Comparison of ENCODE assay signal across 8 mouse cellular contexts in the genomic region with DNA sequence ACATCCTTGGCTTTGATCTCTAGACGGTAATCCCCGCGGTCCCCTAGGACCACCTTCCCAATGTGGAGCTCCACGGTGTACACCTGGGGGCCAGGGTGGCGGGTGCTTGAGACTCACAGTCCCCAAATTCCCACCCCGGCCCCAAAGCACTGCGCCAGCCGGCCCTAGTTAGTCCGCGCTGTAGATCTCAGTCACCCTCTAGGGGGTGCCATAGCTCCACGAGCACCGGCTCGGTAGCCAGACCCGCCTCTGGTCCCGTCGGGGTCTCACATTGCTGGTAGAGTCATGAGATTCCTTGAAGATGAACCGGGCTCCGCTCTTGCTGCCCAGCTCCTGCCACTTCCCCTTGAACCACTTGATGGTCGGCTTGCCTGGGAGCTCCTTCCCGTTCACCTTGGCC. TPM values are rescaled to one million over a fixed set of nuclear protein-coding genes. Genes with fewer than 3 reads are reported as not detected.
A peak's percentile ranks its signal among the peaks of the same experiment; 100 is the strongest.
DNase-seq lines count a peak whose midpoint lies in the region; ATAC-seq and TF ChIP-seq lines count a peak whose summit lies in the region.

No protein-coding gene starts in this region.

- 4% methylated on average over 20 of the region's 20 CpGs for WGBS in heart, adult 2 months
- WGBS in hindbrain, embryonic 11.5 days: 5% methylated on average over 20 of the region's 20 CpGs
- WGBS in limb, embryonic 11.5 days: 2% methylated on average over 20 of the region's 20 CpGs
- WGBS in midbrain, embryonic 11.5 days: 4% methylated on average over 20 of the region's 20 CpGs
- WGBS in stomach, embryonic 16.5 days: 3% methylated on average over 20 of the region's 20 CpGs

- ATAC-seq in erythroblast, adult 5-6 weeks (replicated peaks; ENCODE audit: low FRiP score, poor library complexity, severe bottlenecking): peak; percentile 22; the same call in 1 of the 2 replicates
- peak; percentile 68; the same call in 1 of the 2 replicates for ATAC-seq in hindbrain, embryonic 11.5 days (ENCODE audit: low FRiP score)
- ATAC-seq in limb, embryonic 11.5 days (ENCODE audit: insufficient number of reproducible peaks, low FRiP score, low TSS enrichment, low read depth): 0 out of 2 replicates have a peak, but pooled peaks have one; percentile 12
- peak; percentile 79 for ATAC-seq in midbrain, embryonic 11.5 days (ENCODE audit: low FRiP score)
- 0 out of 2 replicates have a peak, but pooled peaks have one; percentile 9 for ATAC-seq in stomach, embryonic 16.5 days (ENCODE audit: insufficient read depth, low FRiP score)

- peaks cover 4% of the 10 kb centered on the region for H3K4me1 ChIP-seq in heart, adult 2 months (ENCODE audit: control insufficient read depth, insufficient read depth, low read length)
- H3K4me1 ChIP-seq in hindbrain, embryonic 11.5 days (replicated peaks; ENCODE audit: control insufficient read depth, insufficient read depth, low read length): no peaks in the 10 kb centered on the region; the same call in 1 of the 2 replicates
- no peaks in the 10 kb centered on the region for H3K4me1 ChIP-seq in limb, embryonic 11.5 days (ENCODE audit: control insufficient read depth, insufficient read depth, low read length)
- peaks cover 3% of the 10 kb centered on the region; the same call in 1 of the 2 replicates for H3K4me1 ChIP-seq in midbrain, embryonic 11.5 days (ENCODE audit: control insufficient read depth, insufficient read depth, low read length)
- H3K4me1 ChIP-seq in stomach, embryonic 16.5 days (ENCODE audit: control insufficient read depth, insufficient read depth, low read length): peaks cover 10% of the 10 kb centered on the region; the same call in 1 of the 2 replicates

- 0 out of 2 replicates have a peak, but pooled peaks have one; percentile 32 for TF ChIP-seq EP300 in heart, adult 2 months (IDR thresholded peaks at IDR 0.05; ENCODE audit: insufficient read depth, low read depth, low read length)

- no peak overlapping the region for H3K9ac ChIP-seq in heart, adult 2 months (ENCODE audit: low read depth, low read length)
- H3K9ac ChIP-seq in hindbrain, embryonic 11.5 days (ENCODE audit: low read depth, low read length): no peak overlapping the region
- H3K9ac ChIP-seq in limb, embryonic 11.5 days (ENCODE audit: low read length): peak overlapping the region; percentile 27; the same call in 1 of the 2 replicates
- H3K9ac ChIP-seq in midbrain, embryonic 11.5 days (ENCODE audit: low read length): no peak overlapping the region
- peak overlapping the region; percentile 46; the same call in 1 of the 2 replicates for H3K9ac ChIP-seq in stomach, embryonic 16.5 days (ENCODE audit: low read length)

- H3K27me3 ChIP-seq in heart, adult 2 months (ENCODE audit: control insufficient read depth, insufficient read depth, low read length): no peaks in the 10 kb centered on the region
- H3K27me3 ChIP-seq in hindbrain, embryonic 11.5 days (ENCODE audit: control insufficient read depth, insufficient read depth, low read length): peaks cover 31% of the 10 kb centered on the region
- H3K27me3 ChIP-seq in limb, embryonic 11.5 days (ENCODE audit: control insufficient read depth, insufficient read depth, low read length): peaks cover 48% of the 10 kb centered on the region
- H3K27me3 ChIP-seq in midbrain, embryonic 11.5 days (ENCODE audit: control insufficient read depth, insufficient read depth, low read length): peaks cover 18% of the 10 kb centered on the region
- peaks cover 6% of the 10 kb centered on the region for H3K27me3 ChIP-seq in stomach, embryonic 16.5 days (ENCODE audit: control insufficient read depth, insufficient read depth, low read length)

- no peaks in the 10 kb centered on the region for H3K9me3 ChIP-seq in hindbrain, embryonic 11.5 days (ENCODE audit: control insufficient read depth, low read length)
- no peaks in the 10 kb centered on the region for H3K9me3 ChIP-seq in limb, embryonic 11.5 days (ENCODE audit: control insufficient read depth, low read length)
- no peaks in the 10 kb centered on the region for H3K9me3 ChIP-seq in midbrain, embryonic 11.5 days (ENCODE audit: control insufficient read depth, low read length)
- no peaks in the 10 kb centered on the region for H3K9me3 ChIP-seq in stomach, embryonic 16.5 days (replicated peaks; ENCODE audit: control insufficient read depth, low read length)

- no peaks in the 10 kb centered on the region for H3K79me2 ChIP-seq in heart, adult 2 months (replicated peaks; ENCODE audit: control insufficient read depth, insufficient read depth, low read length)

- intact Hi-C loops in heart, adult 2 months (cut with DNase I): loop anchor here (1.0 to 5.0 kb wide), 3 partner anchors 28 to 126 kb away; no protein-coding TSS in a partner anchor

- peak; percentile 85 for TF ChIP-seq CTCF in heart, adult 2 months (IDR thresholded peaks at IDR 0.05)

- no peaks in the 10 kb centered on the region for H3K36me3 ChIP-seq in heart, adult 2 months (ENCODE audit: control insufficient read depth, insufficient read depth, low read length)
- H3K36me3 ChIP-seq in hindbrain, embryonic 11.5 days (ENCODE audit: control insufficient read depth, insufficient read depth, low read length): no peaks in the 10 kb centered on the region
- H3K36me3 ChIP-seq in limb, embryonic 11.5 days (ENCODE audit: control insufficient read depth, insufficient read depth, low read length): no peaks in the 10 kb centered on the region
- H3K36me3 ChIP-seq in midbrain, embryonic 11.5 days (ENCODE audit: control insufficient read depth, insufficient read depth, low read length): no peaks in the 10 kb centered on the region
- no peaks in the 10 kb centered on the region for H3K36me3 ChIP-seq in stomach, embryonic 16.5 days (ENCODE audit: control insufficient read depth, insufficient read depth, low read length)

- no peak overlapping the region for H3K4me3 ChIP-seq in heart, adult 2 months
- H3K4me3 ChIP-seq in hindbrain, embryonic 11.5 days (ENCODE audit: low read depth, low read length): no peak overlapping the region
- H3K4me3 ChIP-seq in limb, embryonic 11.5 days (ENCODE audit: low read depth, low read length): no peak overlapping the region
- H3K4me3 ChIP-seq in midbrain, embryonic 11.5 days (ENCODE audit: low read depth, low read length): no peak overlapping the region
- H3K4me3 ChIP-seq in stomach, embryonic 16.5 days (replicated peaks; ENCODE audit: low read length): peak overlapping the region; percentile 4

- TF ChIP-seq POLR2A in heart, adult 2 months (IDR thresholded peaks at IDR 0.05; ENCODE audit: insufficient read depth, low read depth, low read length): no peak

- DNase-seq in heart, adult 2 months: peak; percentile 65 to 69
- DNase-seq in heart, adult 11 months: no peak
- peak; percentile 64 for DNase-seq in adrenal gland, postnatal 25 days
- DNase-seq in hindbrain, embryonic 11.5 days (ENCODE audit: low spot score): peak; percentile 83
- DNase-seq in limb, embryonic 11.5 days (ENCODE audit: low spot score): peak; percentile 75
- peak; percentile 92 for DNase-seq in midbrain, embryonic 11.5 days (ENCODE audit: low spot score, missing footprints)

- H3K4me2 ChIP-seq in hindbrain, embryonic 11.5 days (replicated peaks; ENCODE audit: low read depth, low read length): peak overlapping the region; percentile 4; the same call in 1 of the 2 replicates
- H3K4me2 ChIP-seq in limb, embryonic 11.5 days (ENCODE audit: low read depth, severe bottlenecking): no peak overlapping the region; the same call in 1 of the 2 replicates
- H3K4me2 ChIP-seq in midbrain, embryonic 11.5 days: peak overlapping the region; percentile 25; the same call in 1 of the 2 replicates
- peak overlapping the region; percentile 13; the same call in 1 of the 2 replicates for H3K4me2 ChIP-seq in stomach, embryonic 16.5 days (ENCODE audit: low read depth, low read length)

- H3K27ac ChIP-seq in heart, adult 2 months: no peak overlapping the region
- H3K27ac ChIP-seq in hindbrain, embryonic 11.5 days (ENCODE audit: low read depth, low read length): no peak overlapping the region
- H3K27ac ChIP-seq in limb, embryonic 11.5 days (replicated peaks; ENCODE audit: low read depth, low read length): no peak overlapping the region
- no peak overlapping the region for H3K27ac ChIP-seq in midbrain, embryonic 11.5 days (ENCODE audit: low read depth, low read length)
- H3K27ac ChIP-seq in stomach, embryonic 16.5 days (ENCODE audit: low read length): no peak overlapping the region

RNA-seq across cellular contexts. Expression of a gene that starts 2.7 kb away (rescaled TPM):
- total RNA-seq in heart, adult 2 months (2021): 10 to 100 TPM; 13.1 to 16.7 TPM
- 7.1 and 10.8 TPM in 2 replicates for polyA plus RNA-seq in heart, adult 2 months (2012; rRNA removed)
- not detected in 2 replicates for total RNA-seq in adrenal gland, postnatal 25 days (2021)
- not detected in 2 replicates for total RNA-seq in erythroblast, adult 5-6 weeks (2015; ENCODE audit: low replicate concordance)
- total RNA-seq in erythroblast, adult 5-6 weeks (2017; ENCODE audit: low replicate concordance): not detected in 2 replicates
- polyA plus RNA-seq in hindbrain, embryonic 11.5 days (2014; fragmentation: Nextera tagmentation; extraction: Ambion mirVana): 0.07 and 0.19 TPM in 2 replicates
- polyA plus RNA-seq in limb, embryonic 11.5 days (2014; fragmentation: Nextera tagmentation; extraction: Ambion mirVana): 0.09 and 0.20 TPM in 2 replicates
- 0.07 TPM in 1 of 2 replicates, not detected in the other for polyA plus RNA-seq in midbrain, embryonic 11.5 days (2014; fragmentation: Nextera tagmentation; extraction: Ambion mirVana)
- 0.41 and 1.8 TPM in 2 replicates for polyA plus RNA-seq in stomach, embryonic 16.5 days (2015; fragmentation: Nextera tagmentation; extraction: Ambion mirVana)

RNA-seq across cellular contexts. Expression of a gene that starts 10.2 kb away (rescaled TPM):
- total RNA-seq in heart, adult 2 months (2021): under 1 TPM; 0.31 to 0.75 TPM
- 0.88 and 3.1 TPM in 2 replicates for polyA plus RNA-seq in heart, adult 2 months (2012; rRNA removed)
- total RNA-seq in adrenal gland, postnatal 25 days (2021): 0.43 TPM in 1 of 2 replicates, not detected in the other
- 1.7 and 1.9 TPM in 2 replicates for total RNA-seq in erythroblast, adult 5-6 weeks (2015; ENCODE audit: low replicate concordance)
- 1.9 and 2.6 TPM in 2 replicates for total RNA-seq in erythroblast, adult 5-6 weeks (2017; ENCODE audit: low replicate concordance)
- polyA plus RNA-seq in hindbrain, embryonic 11.5 days (2014; fragmentation: Nextera tagmentation; extraction: Ambion mirVana): not detected in 2 replicates
- 0.07 and 0.11 TPM in 2 replicates for polyA plus RNA-seq in limb, embryonic 11.5 days (2014; fragmentation: Nextera tagmentation; extraction: Ambion mirVana)
- 0.07 TPM in 1 of 2 replicates, not detected in the other for polyA plus RNA-seq in midbrain, embryonic 11.5 days (2014; fragmentation: Nextera tagmentation; extraction: Ambion mirVana)
- polyA plus RNA-seq in stomach, embryonic 16.5 days (2015; fragmentation: Nextera tagmentation; extraction: Ambion mirVana): 0.52 and 0.76 TPM in 2 replicates

RNA-seq across cellular contexts. Expression of a gene that starts 25.3 kb away (rescaled TPM):
- total RNA-seq in heart, adult 2 months (2021): 1 to 10 TPM; 2.6 to 3.3 TPM
- 4.1 and 6.4 TPM in 2 replicates for polyA plus RNA-seq in heart, adult 2 months (2012; rRNA removed)
- total RNA-seq in adrenal gland, postnatal 25 days (2021): 12.3 and 17.5 TPM in 2 replicates
- not detected in 2 replicates for total RNA-seq in erythroblast, adult 5-6 weeks (2015; ENCODE audit: low replicate concordance)
- total RNA-seq in erythroblast, adult 5-6 weeks (2017; ENCODE audit: low replicate concordance): not detected in 2 replicates
- polyA plus RNA-seq in hindbrain, embryonic 11.5 days (2014; fragmentation: Nextera tagmentation; extraction: Ambion mirVana): 13.5 and 20.6 TPM in 2 replicates
- 13.2 and 15.0 TPM in 2 replicates for polyA plus RNA-seq in limb, embryonic 11.5 days (2014; fragmentation: Nextera tagmentation; extraction: Ambion mirVana)
- 14.7 and 17.1 TPM in 2 replicates for polyA plus RNA-seq in midbrain, embryonic 11.5 days (2014; fragmentation: Nextera tagmentation; extraction: Ambion mirVana)
- 7.0 and 8.2 TPM in 2 replicates for polyA plus RNA-seq in stomach, embryonic 16.5 days (2015; fragmentation: Nextera tagmentation; extraction: Ambion mirVana)

RNA-seq across cellular contexts. Expression of a gene that starts 25.4 kb away (rescaled TPM):
- 10 to 100 TPM; 86.1 to 87.6 TPM for total RNA-seq in heart, adult 2 months (2021)
- polyA plus RNA-seq in heart, adult 2 months (2012; rRNA removed): 152 and 180 TPM in 2 replicates
- 83.9 and 97.6 TPM in 2 replicates for total RNA-seq in adrenal gland, postnatal 25 days (2021)
- 17.9 and 19.2 TPM in 2 replicates for total RNA-seq in erythroblast, adult 5-6 weeks (2015; ENCODE audit: low replicate concordance)
- 12.4 and 13.4 TPM in 2 replicates for total RNA-seq in erythroblast, adult 5-6 weeks (2017; ENCODE audit: low replicate concordance)
- 90.2 and 97.2 TPM in 2 replicates for polyA plus RNA-seq in hindbrain, embryonic 11.5 days (2014; fragmentation: Nextera tagmentation; extraction: Ambion mirVana)
- polyA plus RNA-seq in limb, embryonic 11.5 days (2014; fragmentation: Nextera tagmentation; extraction: Ambion mirVana): 83.0 and 85.8 TPM in 2 replicates
- polyA plus RNA-seq in midbrain, embryonic 11.5 days (2014; fragmentation: Nextera tagmentation; extraction: Ambion mirVana): 91.8 and 99.3 TPM in 2 replicates
- 69.9 and 80.7 TPM in 2 replicates for polyA plus RNA-seq in stomach, embryonic 16.5 days (2015; fragmentation: Nextera tagmentation; extraction: Ambion mirVana)

RNA-seq across cellular contexts. Expression of a gene that starts 26.9 kb away (rescaled TPM):
- total RNA-seq in heart, adult 2 months (2021): 10 to 100 TPM; 10.8 to 11.7 TPM
- polyA plus RNA-seq in heart, adult 2 months (2012; rRNA removed): 12.9 and 15.5 TPM in 2 replicates
- 14.2 and 22.6 TPM in 2 replicates for total RNA-seq in adrenal gland, postnatal 25 days (2021)
- 21.3 and 26.5 TPM in 2 replicates for total RNA-seq in erythroblast, adult 5-6 weeks (2015; ENCODE audit: low replicate concordance)
- 16.2 and 29.3 TPM in 2 replicates for total RNA-seq in erythroblast, adult 5-6 weeks (2017; ENCODE audit: low replicate concordance)
- 40.9 and 43.2 TPM in 2 replicates for polyA plus RNA-seq in hindbrain, embryonic 11.5 days (2014; fragmentation: Nextera tagmentation; extraction: Ambion mirVana)
- 82.5 and 84.3 TPM in 2 replicates for polyA plus RNA-seq in limb, embryonic 11.5 days (2014; fragmentation: Nextera tagmentation; extraction: Ambion mirVana)
- 51.8 and 58.5 TPM in 2 replicates for polyA plus RNA-seq in midbrain, embryonic 11.5 days (2014; fragmentation: Nextera tagmentation; extraction: Ambion mirVana)
- 70.3 and 72.8 TPM in 2 replicates for polyA plus RNA-seq in stomach, embryonic 16.5 days (2015; fragmentation: Nextera tagmentation; extraction: Ambion mirVana)

Comparison
In these comparisons a context has a peak if more than half of its experiments do, and no peak if none do; other contexts are left out.
1. H3K9ac ChIP-seq: peak in limb, embryonic 11.5 days (single experiment) and stomach, embryonic 16.5 days (single experiment); none in heart, adult 2 months (single experiment), hindbrain, embryonic 11.5 days (single experiment) and midbrain, embryonic 11.5 days (single experiment).
2. ATAC-seq: peak in every context shown above with its lines; median percentile 79 in midbrain, embryonic 11.5 days; 68 in hindbrain, embryonic 11.5 days; 22 in erythroblast, adult 5-6 weeks; 12 in limb, embryonic 11.5 days; 9 in stomach, embryonic 16.5 days.